Mouse (Mus musculus) ovary, adult 18-20 months (tissue): Measurements from ENCODE around the gene Olfr851.

Experiments
- DNase-seq: peaks from one replicate; pipeline ENCODE4 v3.0.0; 2022; ENCODE audit warnings: low spot score, mixed read lengths

The Olfr851 gene

DNA sequence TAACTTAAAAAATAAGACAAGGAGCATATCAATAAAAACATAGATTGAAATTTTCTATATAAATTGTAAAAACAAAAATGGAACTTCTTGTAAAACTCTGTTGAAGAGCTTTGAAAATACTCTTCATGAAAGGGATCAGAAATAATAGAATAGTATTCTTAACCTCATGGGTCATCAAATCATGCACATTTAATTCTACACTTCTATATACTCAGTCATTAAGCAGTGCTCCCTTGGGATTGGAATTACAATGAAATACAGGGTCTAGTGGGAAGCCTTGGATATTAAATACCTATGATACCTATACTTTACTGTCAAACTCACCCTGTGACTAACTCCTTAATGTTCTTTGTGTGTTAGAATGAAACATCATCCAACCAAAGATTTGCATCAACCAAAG, at the start of gene Olfr851:
Olfr851 (plus strand) TSS at position 301 of the 400 bp plus-strand sequence.
- DNase-seq = no peak

GRCm38 (mm10) chr9:19478148-19478547, 14.9 kb upstream of the Olfr851 start, which contains the start of gene Olfr850:
TSS of gene Olfr850 (minus strand) at chr9:19478248.
- no peak for DNase-seq

GRCm38 (mm10) chr9:19540976-19541375, 47.9 kb downstream of the Olfr851 start, which contains the start of gene Olfr853:
TSS of gene Olfr853 (minus strand) at chr9:19541076.
- DNase-seq = no peak
